Mouse (Mus musculus) stomach, embryonic 15.5 days (tissue): ENCODE results near the gene Rps15. TPM values are rescaled to one million over a fixed set of nuclear protein-coding genes. Genes with fewer than 3 reads are reported as not detected.

Source experiments
- ATAC-seq: fragments of 200-750 bp; cut with Nextera tagmentation; 2 replicates; pipeline ENCODE4 v1.8.0; 2017; ENCODE audit warnings: low read depth, moderate number of reproducible peaks, moderate TSS enrichment; ENCODE audit not compliant: insufficient read depth, low FRiP score
- H3K27ac ChIP-seq: fragments of 300-500 bp; sonication (generic); 2 replicates; pipeline ENCODE4 v1.5.1; 2015; ENCODE audit warnings: mild to moderate bottlenecking, inconsistent platforms
- H3K27me3 ChIP-seq: fragments of 300-500 bp; sonication (generic); replicated peaks from 2 replicates; pipeline ENCODE4 v1.6.1; 2015; ENCODE audit warnings: inconsistent platforms
- H3K36me3 ChIP-seq: fragments of 300-500 bp; sonication (generic); 2 replicates; pipeline ENCODE4 v1.6.1; 2015; ENCODE audit warnings: inconsistent platforms
- H3K4me1 ChIP-seq: fragments of 300-500 bp; sonication (generic); 2 replicates; pipeline ENCODE4 v1.6.1; 2015; ENCODE audit warnings: inconsistent platforms
- H3K4me2 ChIP-seq: fragments of 300-500 bp; sonication (generic); 2 replicates; pipeline ENCODE4 v1.6.1; 2015; ENCODE audit warnings: mild to moderate bottlenecking, inconsistent platforms
- H3K4me3 ChIP-seq: fragments of 300-500 bp; sonication (generic); replicated peaks from 2 replicates; pipeline ENCODE4 v1.5.1; 2015; ENCODE audit warnings: inconsistent platforms
- H3K9ac ChIP-seq: fragments of 300-500 bp; sonication (generic); 2 replicates; pipeline ENCODE4 v1.6.1; 2015; ENCODE audit warnings: inconsistent platforms
- H3K9me3 ChIP-seq: fragments of 300-500 bp; sonication (generic); 2 replicates; pipeline ENCODE4 v1.6.1; 2016; ENCODE audit warnings: inconsistent platforms
- WGBS: fragments of 180-500 bp; shearing (Covaris S2); methylation state at CpG from one replicate; pipeline ENCODE4 v1.1.7; 2015; 5-methylcytosine and 5-hydroxymethylcytosine counted together
- polyA plus RNA-seq: library from polyadenylated mRNA; unstranded; fragments of >200 nt; fragmentation: Nextera tagmentation; extraction: Ambion mirVana; gene quantifications from 2 replicates; pipeline ENCODE4 v1.2.1, GENCODE M21; 2015

Rps15 gene
- polyA plus RNA-seq, 1 experiment from 2014 or later, result 948 TPM

DNA sequence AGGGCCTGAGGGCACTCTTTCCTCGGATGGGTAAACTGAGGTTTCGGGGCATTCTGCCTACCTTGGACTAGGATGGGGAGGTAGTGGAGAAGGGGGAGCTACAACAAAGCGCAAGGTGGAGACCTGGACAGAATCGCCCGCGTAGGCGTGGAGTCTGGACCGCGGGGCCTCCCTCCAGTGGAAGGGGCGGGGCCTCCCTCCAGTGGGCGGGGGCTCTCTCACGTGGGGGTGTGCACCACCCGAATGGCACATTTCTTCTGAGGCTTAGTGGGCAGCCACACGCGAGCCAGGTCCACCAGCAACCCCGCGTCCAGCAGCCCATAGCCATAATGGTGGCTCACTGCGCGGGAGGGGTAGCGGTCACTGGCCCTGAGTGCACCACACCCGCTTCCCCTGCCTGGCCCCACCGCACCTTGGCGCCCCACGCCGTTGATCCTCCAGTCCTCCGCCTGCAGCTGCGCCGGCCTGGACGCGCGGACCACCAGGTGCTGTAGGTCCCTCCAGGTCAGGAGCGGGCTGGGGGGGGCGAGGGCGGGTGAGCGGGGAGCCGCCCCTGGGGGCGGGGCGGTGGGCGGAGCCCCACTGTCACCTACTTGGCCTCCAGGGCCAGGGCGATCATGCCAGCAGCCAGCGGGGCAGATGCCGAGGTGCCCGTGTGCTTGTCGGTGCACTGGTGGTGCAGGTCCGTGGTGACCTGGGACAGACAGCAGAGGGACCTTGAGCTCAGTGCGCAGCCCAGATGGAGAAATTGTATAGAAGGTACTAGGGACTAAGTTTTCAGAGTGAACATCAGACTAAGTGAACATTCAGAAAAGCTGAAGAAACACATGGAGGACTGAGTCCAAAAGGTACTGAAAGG lies 31.2 kb downstream of the Rps15 start:
- Histone ChIP-seq H3K4me1 (peaks cover 30% of the 10 kb centered on the region), H3K9me3 (no peaks in the 10 kb centered on the region), H3K4me2 (peak overlapping the region; percentile 97), H3K4me3 (peak overlapping the region; percentile 64), H3K27me3 (no peaks in the 10 kb centered on the region), H3K27ac (peak overlapping the region; percentile 12; the same call in 1 of the 2 replicates), H3K9ac (peak overlapping the region; percentile 60; the same call in 1 of the 2 replicates), H3K36me3 (no peaks in the 10 kb centered on the region)
- WGBS, result under 1% methylated on average over 45 of the region's 46 CpGs
- peak; percentile 51 for ATAC-seq

DNA sequence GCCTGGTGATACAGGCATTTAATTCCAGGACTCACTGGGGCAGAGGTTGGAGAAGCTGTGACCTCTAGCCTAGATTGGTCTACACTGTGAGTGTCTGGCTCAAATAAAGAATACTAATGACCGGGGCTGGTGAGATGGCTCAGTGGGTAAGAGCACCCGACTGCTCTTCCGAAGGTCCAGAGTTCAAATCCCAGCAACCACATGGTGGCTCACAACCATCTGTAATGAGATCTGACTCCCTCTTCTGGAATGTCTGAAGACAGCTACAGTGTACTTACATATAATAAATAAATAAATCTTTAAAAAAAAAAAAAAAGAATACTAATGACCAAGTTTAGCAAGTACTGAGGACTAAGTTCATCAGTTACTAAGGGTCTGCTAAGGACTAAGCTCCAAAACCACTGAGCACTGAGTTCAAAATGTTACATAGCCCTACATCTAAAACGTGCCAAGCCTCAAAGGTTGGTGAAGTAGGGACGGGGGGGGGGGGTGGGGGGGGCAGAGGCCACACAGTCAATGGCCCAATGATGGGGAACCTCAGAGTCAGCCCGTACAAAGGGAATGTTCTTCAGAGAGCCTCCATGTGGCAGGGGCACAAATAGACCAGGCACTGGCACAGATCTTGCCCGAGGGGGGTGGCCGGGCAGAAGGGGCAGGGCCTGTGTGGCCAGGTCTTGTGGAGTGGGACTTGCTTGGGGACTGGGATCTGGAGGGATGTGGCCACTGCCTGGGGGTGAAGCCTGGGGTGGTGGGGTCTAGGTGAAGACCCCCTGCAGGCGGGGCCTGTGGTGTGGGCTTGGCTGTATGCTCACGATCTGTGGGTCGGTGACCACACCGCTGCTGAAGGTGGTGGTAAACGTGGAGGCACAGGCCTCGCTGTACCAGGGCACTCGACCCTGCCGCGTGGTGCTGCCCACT lies 32.1 kb downstream of the Rps15 start:
- H3K4me2 ChIP-seq, result peak overlapping the region; percentile 97
- no peaks in the 10 kb centered on the region for H3K27me3 ChIP-seq
- no peak overlapping the region for H3K9ac ChIP-seq
- H3K36me3 ChIP-seq, result no peaks in the 10 kb centered on the region
- no peaks in the 10 kb centered on the region for H3K9me3 ChIP-seq
- 0 out of 2 replicates have a peak overlapping the region, but pooled peaks have one; percentile 64 for H3K4me3 ChIP-seq
- no peak overlapping the region for H3K27ac ChIP-seq
- peaks cover 32% of the 10 kb centered on the region for H3K4me1 ChIP-seq
- 72% methylated on average over 17 of the region's 17 CpGs for WGBS
- no peak for ATAC-seq

DNA sequence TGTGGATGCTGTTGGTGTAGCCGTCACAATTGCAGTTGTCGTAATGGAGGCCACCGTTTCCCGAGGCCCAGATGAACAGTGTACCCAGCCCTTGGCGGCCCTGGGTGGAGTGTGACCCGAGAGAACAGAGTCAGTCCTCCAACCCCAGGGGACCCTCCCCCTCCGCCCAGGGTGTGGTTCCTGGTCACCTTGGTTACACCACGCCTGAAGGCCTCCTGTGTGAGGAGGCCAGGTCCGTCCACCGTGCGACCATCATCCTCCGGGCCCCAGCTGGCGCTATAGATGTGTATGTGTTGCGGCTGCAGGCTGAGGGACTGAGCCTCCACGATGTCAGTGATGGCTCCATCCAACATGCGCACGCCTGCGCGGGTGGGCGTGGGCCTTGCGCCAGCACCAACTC lies 32.8 kb downstream of the Rps15 start:
- Histone ChIP-seq H3K4me2 (no peak overlapping the region), H3K4me1 (peaks cover 29% of the 10 kb centered on the region), H3K36me3 (no peaks in the 10 kb centered on the region), H3K9ac (no peak overlapping the region), H3K27me3 (no peaks in the 10 kb centered on the region), H3K27ac (no peak overlapping the region), H3K4me3 (no peak overlapping the region), H3K9me3 (no peaks in the 10 kb centered on the region)
- no peak for ATAC-seq
- WGBS, result 77% methylated on average over 21 of the region's 21 CpGs

DNA sequence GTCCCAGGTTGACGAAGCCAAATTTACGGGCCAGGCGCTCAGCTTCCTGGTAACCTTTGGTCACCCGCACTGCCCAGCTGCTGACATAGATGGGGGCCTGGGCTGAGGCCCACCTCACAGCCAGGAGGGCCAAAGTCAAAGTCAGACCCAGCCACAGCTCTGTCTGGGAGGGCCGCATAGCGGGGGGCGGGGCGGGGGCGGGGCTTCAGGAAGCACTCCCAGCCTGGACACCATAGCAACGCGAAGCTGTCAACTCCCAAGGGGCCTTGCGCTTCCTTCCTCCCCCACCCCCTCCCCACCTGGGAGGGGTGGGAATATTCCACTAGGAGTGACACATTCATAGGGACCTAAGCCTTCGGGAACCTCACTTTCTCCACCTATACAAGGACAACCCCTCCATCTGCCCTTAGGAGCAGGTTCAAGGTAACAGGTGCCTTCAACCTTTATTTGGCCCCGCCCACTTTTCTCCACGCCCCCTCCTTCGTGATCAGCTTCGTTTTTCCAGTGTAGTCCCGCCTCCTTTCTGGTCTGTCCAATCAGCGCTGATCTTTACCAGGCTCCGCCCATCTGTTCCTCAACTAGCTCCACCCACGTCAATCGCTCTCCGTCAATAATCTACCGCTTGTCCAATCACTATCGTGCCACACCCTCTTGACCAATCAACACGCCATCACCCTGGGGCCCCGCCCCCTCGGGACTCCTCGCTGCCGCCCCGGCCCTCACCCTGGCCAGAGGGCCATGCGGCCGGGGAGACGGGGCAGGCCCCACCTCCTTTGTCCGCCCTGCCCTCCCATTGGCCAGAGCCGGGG lies 37.2 kb downstream of the Rps15 start, which contains the start of the genes Pcsk4 and Reep6:
Gene Pcsk4, minus strand, starts transcription at position 226 of the 809 bp plus-strand sequence.
Gene Reep6, plus strand, starts transcription at position 681 of the 809 bp plus-strand sequence.
- Histone ChIP-seq H3K27me3 (no peaks in the 10 kb centered on the region), H3K4me3 (peak within 1 kb of the TSS; percentile 50), H3K4me1 (peaks cover 37% of the 10 kb centered on the region), H3K36me3 (no peaks in the 10 kb centered on the region), H3K9ac (peak within 1 kb of the TSS; percentile 43; the same call in 1 of the 2 replicates), H3K27ac (peak within 1 kb of the TSS; percentile 78), H3K9me3 (no peaks in the 10 kb centered on the region), H3K4me2 (peak within 1 kb of the TSS; percentile 97)
- WGBS, result 3% methylated on average over 36 of the region's 36 CpGs
- peak; percentile 93 for ATAC-seq

DNA sequence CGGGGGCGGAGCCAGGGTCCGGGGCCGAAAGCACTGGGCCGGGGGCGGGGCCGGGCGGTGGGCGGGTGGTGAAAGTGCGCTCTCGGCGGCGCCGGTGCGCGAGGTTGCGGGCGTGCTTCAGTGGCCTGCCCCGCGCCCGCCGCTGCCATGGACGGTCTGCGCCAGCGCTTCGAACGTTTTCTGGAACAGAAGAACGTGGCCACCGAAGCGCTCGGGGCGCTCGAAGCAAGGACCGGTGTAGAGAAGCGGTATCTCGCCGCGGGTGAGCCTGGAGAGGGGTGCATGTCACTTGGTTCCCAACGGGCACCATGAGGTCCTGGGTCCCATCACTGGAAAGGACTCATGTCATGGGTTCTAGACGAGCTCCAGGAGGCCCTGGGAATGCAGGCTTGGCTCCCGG lies 37.8 kb downstream of the Rps15 start:
- no peaks in the 10 kb centered on the region for H3K9me3 ChIP-seq
- peak overlapping the region; percentile 43; the same call in 1 of the 2 replicates for H3K9ac ChIP-seq
- no peaks in the 10 kb centered on the region for H3K27me3 ChIP-seq
- H3K4me1 ChIP-seq, result peaks cover 33% of the 10 kb centered on the region
- ATAC-seq, result no peak
- peaks cover under 1% of the 10 kb centered on the region; the same call in 1 of the 2 replicates for H3K36me3 ChIP-seq
- H3K4me2 ChIP-seq, result peak overlapping the region; percentile 97
- peak overlapping the region; percentile 57; the same call in 1 of the 2 replicates for H3K27ac ChIP-seq
- H3K4me3 ChIP-seq, result peak overlapping the region; percentile 50
- 2% methylated on average over 40 of the region's 41 CpGs for WGBS

DNA sequence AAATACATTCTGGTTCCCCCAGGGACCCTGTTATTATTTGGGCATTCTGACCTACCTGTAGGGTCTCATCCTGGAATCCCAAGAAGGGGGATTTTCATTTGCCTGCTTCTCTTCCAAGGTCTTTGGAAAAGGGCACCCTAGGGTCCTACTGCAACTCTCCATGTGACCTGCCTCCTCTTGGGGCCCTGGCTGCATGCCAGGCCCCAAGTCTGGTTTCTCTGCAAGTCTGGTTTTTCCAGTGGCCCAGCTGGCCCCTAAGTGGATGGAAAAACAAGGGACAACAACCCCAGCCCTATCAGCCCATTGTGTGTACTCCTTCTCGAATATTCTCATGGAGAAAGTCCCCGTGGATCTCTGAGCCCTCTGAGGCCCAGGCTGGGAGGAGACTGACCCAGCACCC lies 38.6 kb downstream of the Rps15 start:
- Histone ChIP-seq H3K4me1 (peaks cover 30% of the 10 kb centered on the region), H3K36me3 (peaks cover 6% of the 10 kb centered on the region; the same call in 1 of the 2 replicates), H3K27me3 (no peaks in the 10 kb centered on the region), H3K4me3 (peak overlapping the region; percentile 50), H3K27ac (peak overlapping the region; percentile 78), H3K4me2 (peak overlapping the region; percentile 97), H3K9me3 (no peaks in the 10 kb centered on the region), H3K9ac (no peak overlapping the region)
- 61% methylated on average over 2 of the region's 2 CpGs for WGBS
- no peak for ATAC-seq

DNA sequence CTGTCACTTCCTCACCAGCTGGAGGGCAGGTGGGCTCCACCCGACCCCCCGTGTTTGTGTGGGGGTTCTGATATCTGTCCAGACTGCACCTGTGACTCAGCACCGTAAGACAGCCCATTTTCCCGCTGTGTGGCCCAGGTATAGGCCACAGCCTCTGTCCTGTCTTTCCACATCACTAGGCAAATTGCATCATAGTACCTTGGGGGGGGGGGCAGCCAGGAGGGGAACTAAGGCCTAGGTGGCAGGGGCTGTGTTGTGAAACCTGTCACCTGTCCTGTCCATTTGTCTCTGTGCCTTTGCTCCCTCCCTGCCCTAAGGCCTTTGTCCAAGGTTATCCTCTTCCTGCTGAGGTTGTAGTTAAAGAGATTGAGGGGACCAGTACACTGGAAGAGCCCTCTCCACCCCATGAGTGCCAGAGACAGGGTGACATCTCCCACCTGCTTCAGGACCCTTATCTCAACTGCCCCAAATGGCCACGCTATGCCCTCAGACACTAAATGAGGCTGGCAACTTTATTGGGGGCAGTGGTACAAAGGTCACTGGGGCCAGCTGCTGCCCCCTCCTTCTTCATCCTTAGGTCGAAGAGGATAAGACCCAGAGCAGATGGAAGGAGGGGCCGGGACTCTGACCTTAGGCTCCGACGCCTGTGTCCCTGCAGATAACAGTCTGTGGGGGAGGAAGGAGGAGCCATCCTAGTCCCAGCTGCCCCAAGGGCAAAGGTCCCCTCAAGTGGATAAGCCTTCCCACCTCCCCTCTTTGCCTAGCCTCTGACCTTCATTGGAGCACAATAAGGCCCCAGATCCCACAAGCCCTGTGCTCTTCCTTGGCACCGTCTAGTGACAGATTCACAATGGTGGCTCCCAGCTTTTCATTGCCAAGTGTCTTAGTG lies 39.6 kb downstream of the Rps15 start:
- Histone ChIP-seq H3K9ac (no peak overlapping the region), H3K27me3 (no peaks in the 10 kb centered on the region), H3K9me3 (no peaks in the 10 kb centered on the region), H3K4me2 (peak overlapping the region; percentile 97), H3K36me3 (peaks cover 6% of the 10 kb centered on the region; the same call in 1 of the 2 replicates), H3K4me3 (0 out of 2 replicates have a peak overlapping the region, but pooled peaks have one; percentile 50), H3K27ac (peak overlapping the region; percentile 78), H3K4me1 (peaks cover 30% of the 10 kb centered on the region)
- ATAC-seq, result peak; percentile 24; the same call in 1 of the 2 replicates
- 39% methylated on average over 10 of the region's 10 CpGs for WGBS

DNA sequence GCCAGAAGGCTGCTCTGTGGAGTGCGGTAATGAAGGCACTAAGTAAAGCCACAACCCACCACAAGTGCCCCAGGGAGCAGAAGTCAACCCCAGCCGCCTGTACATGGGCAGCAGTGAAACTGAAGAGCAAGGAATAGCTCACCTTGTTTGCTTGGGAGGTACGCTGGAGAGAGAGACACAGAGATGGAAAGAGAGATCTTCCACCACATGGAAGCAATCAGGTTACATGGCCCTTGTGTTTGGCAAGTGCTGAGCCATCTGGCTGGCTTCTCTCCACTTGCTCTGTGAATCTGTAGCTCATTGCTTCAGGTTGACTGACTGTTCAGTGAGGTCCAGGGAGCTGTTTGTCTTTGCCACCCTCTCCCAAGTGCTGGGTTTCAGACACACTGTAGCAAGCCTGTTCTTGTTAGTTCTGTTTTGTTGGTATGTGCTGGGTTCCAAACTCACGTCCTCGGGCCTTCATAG lies 40.3 kb downstream of the Rps15 start:
- Histone ChIP-seq H3K9me3 (no peaks in the 10 kb centered on the region), H3K4me1 (peaks cover 30% of the 10 kb centered on the region), H3K27ac (peak overlapping the region; percentile 16; the same call in 1 of the 2 replicates), H3K4me3 (no peak overlapping the region), H3K36me3 (peaks cover 6% of the 10 kb centered on the region; the same call in 1 of the 2 replicates), H3K9ac (no peak overlapping the region), H3K4me2 (0 out of 2 replicates have a peak overlapping the region, but pooled peaks have one; percentile 13), H3K27me3 (no peaks in the 10 kb centered on the region)
- no peak for ATAC-seq
- 78% methylated on average over 5 of the region's 5 CpGs for WGBS

DNA sequence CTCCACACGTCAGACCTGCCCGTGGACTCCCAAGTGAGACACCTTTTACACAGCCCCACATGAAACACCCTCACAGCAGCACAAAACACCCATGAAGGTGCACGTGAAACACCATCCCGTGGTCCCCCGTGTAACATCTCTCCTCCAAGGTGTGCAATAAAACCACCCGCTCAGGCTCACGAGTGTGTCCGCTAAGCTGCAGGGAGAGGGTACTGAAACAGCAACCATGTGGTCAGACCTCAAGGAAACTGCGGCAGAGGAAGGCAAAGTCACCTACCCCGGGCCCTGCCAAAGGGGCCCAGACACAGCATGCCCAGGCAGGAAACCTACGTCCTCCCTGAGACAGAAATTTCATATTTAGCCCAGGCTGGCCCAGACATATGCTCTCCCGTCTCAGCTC lies 44.0 kb downstream of the Rps15 start:
- Histone ChIP-seq H3K27ac (no peak overlapping the region), H3K4me1 (peaks cover 17% of the 10 kb centered on the region; the same call in 1 of the 2 replicates), H3K4me3 (no peak overlapping the region), H3K36me3 (peaks cover 6% of the 10 kb centered on the region; the same call in 1 of the 2 replicates), H3K9me3 (no peaks in the 10 kb centered on the region), H3K27me3 (peaks cover 11% of the 10 kb centered on the region), H3K4me2 (no peak overlapping the region), H3K9ac (no peak overlapping the region)
- ATAC-seq, result no peak
- 83% methylated on average over 12 of the region's 12 CpGs for WGBS
